Mouse (Mus musculus) neural tube, embryonic 10.5 days (tissue): ENCODE measurements at regions not wholly inside any gene's neighbourhood (a gene's known extent, or its start where the extent isn't known, plus 50 kb on each side); places are given as distances from the start of the nearest gene placed in this dataset.

Experiments
- DNase-seq: peaks from one replicate; pipeline ENCODE4 v3.0.0-alpha.2; 2017; ENCODE audit warnings: low spot score; ENCODE audit errors: extremely low spot score

- no peak for DNase-seq
Observed at GRCm38 (mm10) chr1:120759380-120759779, 157.2 kb downstream of the En1 start.

GRCm38 (mm10) chr1:120761364-120761763 is 159.1 kb downstream of the En1 start:
- no peak for DNase-seq

- DNase-seq, result no peak
Observed at GRCm38 (mm10) chr1:120762498-120762897, 160.3 kb downstream of the En1 start.

GRCm38 (mm10) chr1:120762921-120763595 is 160.8 kb downstream of the En1 start:
- DNase-seq, result no peak

- DNase-seq, result no peak
Observed at GRCm38 (mm10) chr1:120767054-120767453, 164.8 kb downstream of the En1 start.

- DNase-seq, result no peak
Observed at GRCm38 (mm10) chr1:120771269-120771668, 169.1 kb downstream of the En1 start.

- no peak for DNase-seq
Observed at GRCm38 (mm10) chr1:120776906-120777305, 174.7 kb downstream of the En1 start.

GRCm38 (mm10) chr1:120777468-120777867 is 175.2 kb downstream of the En1 start:
- no peak for DNase-seq

GRCm38 (mm10) chr1:120795245-120795644 is 193.0 kb downstream of the En1 start:
- peak; percentile 40 for DNase-seq

GRCm38 (mm10) chr1:120801248-120801979 is 199.2 kb downstream of the En1 start:
- DNase-seq, result no peak

- DNase-seq, result no peak
Observed at GRCm38 (mm10) chr1:120801980-120802364, 199.8 kb downstream of the En1 start.

- no peak for DNase-seq
Observed at GRCm38 (mm10) chr1:120814441-120814840, 212.2 kb downstream of the En1 start.

GRCm38 (mm10) chr1:120816237-120816820 is 214.1 kb downstream of the En1 start:
- DNase-seq, result no peak

GRCm38 (mm10) chr1:120817563-120817962 is 215.3 kb downstream of the En1 start:
- DNase-seq, result no peak

GRCm38 (mm10) chr1:120831975-120832374 is 229.8 kb downstream of the En1 start:
- DNase-seq, result no peak

- DNase-seq, result no peak
Observed at GRCm38 (mm10) chr1:120842596-120842995, 240.4 kb downstream of the En1 start.

GRCm38 (mm10) chr1:120846146-120846545 is 243.9 kb downstream of the En1 start:
- DNase-seq, result no peak

GRCm38 (mm10) chr1:120851860-120852503 is 249.8 kb downstream of the En1 start:
- no peak for DNase-seq

- DNase-seq, result no peak
Observed at GRCm38 (mm10) chr1:120857566-120857965, 255.3 kb downstream of the En1 start.

GRCm38 (mm10) chr1:120859546-120859945 is 257.3 kb downstream of the En1 start:
- peak; percentile 30 for DNase-seq

GRCm38 (mm10) chr1:120872554-120872953 is 270.3 kb downstream of the En1 start:
- DNase-seq, result no peak

- DNase-seq, result no peak
Observed at GRCm38 (mm10) chr1:120882959-120883549, 280.8 kb downstream of the En1 start.
